Mouse (Mus musculus): Measurements from ENCODE around the gene Agpat3.

The Agpat3 gene

GRCm38 (mm10) chr10:78324556-78325164 lies 27.6 kb downstream of the Agpat3 start:
- in situ Hi-C loops (cut with MboI) = no loop called here

- in situ Hi-C loops (cut with MboI) = no loop called here
These were observed 28.9 kb downstream of the Agpat3 start for GRCm38 (mm10) chr10:78323214-78323880.

- in situ Hi-C loops (cut with MboI) = no loop called here
These were observed 29.5 kb downstream of the Agpat3 start for GRCm38 (mm10) chr10:78322806-78323205.

- in situ Hi-C loops (cut with MboI) = no loop called here
These were observed 31.0 kb downstream of the Agpat3 start for GRCm38 (mm10) chr10:78321133-78321757.

GRCm38 (mm10) chr10:78320526-78320925 lies 31.8 kb downstream of the Agpat3 start:
- in situ Hi-C loops (cut with MboI) = no loop called here

- in situ Hi-C loops (cut with MboI) = no loop called here
These were observed 32.3 kb downstream of the Agpat3 start for GRCm38 (mm10) chr10:78319940-78320339.

- in situ Hi-C loops (cut with MboI) = no loop called here
These were observed 34.9 kb downstream of the Agpat3 start for GRCm38 (mm10) chr10:78317270-78317923.

GRCm38 (mm10) chr10:78316228-78317087 lies 35.8 kb downstream of the Agpat3 start:
- in situ Hi-C loops (cut with MboI) = no loop called here

GRCm38 (mm10) chr10:78315145-78315544 lies 37.1 kb downstream of the Agpat3 start:
- in situ Hi-C loops (cut with MboI) = no loop called here

GRCm38 (mm10) chr10:78311886-78312635 lies 40.2 kb downstream of the Agpat3 start:
- in situ Hi-C loops (cut with MboI) = no loop called here

GRCm38 (mm10) chr10:78310747-78311267 lies 41.5 kb downstream of the Agpat3 start:
- in situ Hi-C loops (cut with MboI) = no loop called here

- in situ Hi-C loops (cut with MboI) = no loop called here
These were observed 43.7 kb downstream of the Agpat3 start for GRCm38 (mm10) chr10:78308617-78309016.

- in situ Hi-C loops (cut with MboI) = no loop called here
These were observed 44.9 kb downstream of the Agpat3 start for GRCm38 (mm10) chr10:78307391-78307790.

GRCm38 (mm10) chr10:78306027-78306426 lies 46.3 kb downstream of the Agpat3 start:
- in situ Hi-C loops (cut with MboI) = no loop called here

- in situ Hi-C loops (cut with MboI) = no loop called here
These were observed 47.3 kb downstream of the Agpat3 start for GRCm38 (mm10) chr10:78304996-78305395.

- in situ Hi-C loops (cut with MboI) = no loop called here
These were observed 48.6 kb downstream of the Agpat3 start for GRCm38 (mm10) chr10:78303675-78304074.

- in situ Hi-C loops (cut with MboI) = no loop called here
These were observed 52.2 kb downstream of the Agpat3 start for GRCm38 (mm10) chr10:78300061-78300460.

GRCm38 (mm10) chr10:78298651-78299644 lies 53.3 kb downstream of the Agpat3 start:
- in situ Hi-C loops (cut with MboI) = no loop called here

Data from mature B cell (primary cell).